Mouse (Mus musculus) heart, postnatal 10 days (tissue): ENCODE data around the gene Sdsl. TPM values are rescaled to one million over a fixed set of nuclear protein-coding genes. Genes with fewer than 3 reads are reported as not detected.

Experiments used
- DNase-seq, 2 experiments: peaks; one replicate each; pipeline ENCODE4 v3.0.0; 2021
- intact Hi-C: fragments of 180-260 bp; cut with DNase I; formaldehyde crosslinking; loops from one replicate; pipeline ENCODE4 v1.15.1; 2025
- total RNA-seq, 2 experiments: library from RNA; stranded (reverse); gene quantifications; 2 replicates each; pipeline ENCODE4 v1.2.3; 2021

The Sdsl gene
- total RNA-seq, 2 experiments from 2014 or later = 9.1 to 11.2 TPM

GRCm38 (mm10) chr5:120495703-120496226, 23.2 kb upstream of the Sdsl start:
- no peak for DNase-seq
- intact Hi-C loops = no loop called here

- DNase-seq = peak in 1 of 2 experiments; percentile 50
- intact Hi-C loops = no loop called here
Observed at GRCm38 (mm10) chr5:120495064-120495702, 22.6 kb upstream of the Sdsl start.

- no peak for DNase-seq
Observed at GRCm38 (mm10) chr5:120493873-120494395, 21.3 kb upstream of the Sdsl start.

GRCm38 (mm10) chr5:120493440-120493839, 20.8 kb upstream of the Sdsl start:
- no peak for DNase-seq
- intact Hi-C loops = no loop called here

More at GRCm38 (mm10) chr5:120493873-120494395, 21.3 kb upstream of the Sdsl start:
- intact Hi-C loops = no loop called here

- intact Hi-C loops = no loop called here
- DNase-seq = no peak
Observed at GRCm38 (mm10) chr5:120492437-120492836, 19.8 kb upstream of the Sdsl start.

- DNase-seq = peak; percentile 56 to 61
- intact Hi-C loops = no loop called here
Observed at GRCm38 (mm10) chr5:120490679-120491192, 18.1 kb upstream of the Sdsl start.

- DNase-seq = no peak
- intact Hi-C loops = no loop called here
Observed at GRCm38 (mm10) chr5:120487844-120488243, 15.2 kb upstream of the Sdsl start.

- intact Hi-C loops = no loop called here
- DNase-seq = no peak
Observed at GRCm38 (mm10) chr5:120483399-120483798, 10.8 kb upstream of the Sdsl start.

GRCm38 (mm10) chr5:120481205-120481604, 8.6 kb upstream of the Sdsl start:
- DNase-seq = no peak
- intact Hi-C loops = no loop called here

GRCm38 (mm10) chr5:120479538-120479937, 6.9 kb upstream of the Sdsl start:
- intact Hi-C loops = no loop called here
- DNase-seq = no peak

- intact Hi-C loops = no loop called here
- no peak for DNase-seq
Observed at GRCm38 (mm10) chr5:120477993-120478392, 5.4 kb upstream of the Sdsl start.

- intact Hi-C loops = no loop called here
- DNase-seq = no peak
Observed at GRCm38 (mm10) chr5:120476296-120476695, 3.7 kb upstream of the Sdsl start, which contains the start of gene Sds. TSS of gene Sds (plus strand) at chr5:120476526.

GRCm38 (mm10) chr5:120475861-120476260, 3.3 kb upstream of the Sdsl start:
- DNase-seq = no peak
- intact Hi-C loops = no loop called here

GRCm38 (mm10) chr5:120473361-120473760, 751 bp upstream of the Sdsl start:
- DNase-seq = no peak
- intact Hi-C loops = no loop called here

GRCm38 (mm10) chr5:120471538-120471937, 1.1 kb downstream of the Sdsl start:
- no peak for DNase-seq
- intact Hi-C loops = no loop called here

- intact Hi-C loops = no loop called here
- no peak for DNase-seq
Observed at GRCm38 (mm10) chr5:120468830-120469229, 3.8 kb downstream of the Sdsl start.

GRCm38 (mm10) chr5:120468336-120468735, 4.3 kb downstream of the Sdsl start:
- no peak for DNase-seq
- intact Hi-C loops = no loop called here

GRCm38 (mm10) chr5:120467026-120467425, 5.6 kb downstream of the Sdsl start:
- intact Hi-C loops = no loop called here
- peak; percentile 51 to 55 for DNase-seq

- intact Hi-C loops = no loop called here
- peak; percentile 64 to 83 for DNase-seq
Observed at GRCm38 (mm10) chr5:120465860-120466259, 6.8 kb downstream of the Sdsl start.

GRCm38 (mm10) chr5:120465062-120465461, 7.5 kb downstream of the Sdsl start:
- peak; percentile 23 to 57 for DNase-seq
- intact Hi-C loops = no loop called here

- DNase-seq = no peak
- intact Hi-C loops = no loop called here
Observed at GRCm38 (mm10) chr5:120464321-120464720, 8.3 kb downstream of the Sdsl start.

- DNase-seq = no peak
- intact Hi-C loops = no loop called here
Observed at GRCm38 (mm10) chr5:120461902-120462301, 10.7 kb downstream of the Sdsl start.
